Mouse (Mus musculus): Measurements from ENCODE around the gene Nmrk2.

The Nmrk2 gene

GRCm38 (mm10) chr10:81165118-81165517 is 36.7 kb downstream of the Nmrk2 start:
- DNase-seq (ENCODE audit: low read depth, low spot score): no peak

- DNase-seq (ENCODE audit: low read depth, low spot score): no peak
Measured at GRCm38 (mm10) chr10:81162318-81162652, 39.6 kb downstream of the Nmrk2 start.

- no peak for DNase-seq (ENCODE audit: low read depth, low spot score)
Measured at GRCm38 (mm10) chr10:81161602-81162317, 40.1 kb downstream of the Nmrk2 start.

GRCm38 (mm10) chr10:81154736-81155135 is 47.1 kb downstream of the Nmrk2 start:
- DNase-seq (ENCODE audit: low read depth, low spot score): no peak

DNA sequence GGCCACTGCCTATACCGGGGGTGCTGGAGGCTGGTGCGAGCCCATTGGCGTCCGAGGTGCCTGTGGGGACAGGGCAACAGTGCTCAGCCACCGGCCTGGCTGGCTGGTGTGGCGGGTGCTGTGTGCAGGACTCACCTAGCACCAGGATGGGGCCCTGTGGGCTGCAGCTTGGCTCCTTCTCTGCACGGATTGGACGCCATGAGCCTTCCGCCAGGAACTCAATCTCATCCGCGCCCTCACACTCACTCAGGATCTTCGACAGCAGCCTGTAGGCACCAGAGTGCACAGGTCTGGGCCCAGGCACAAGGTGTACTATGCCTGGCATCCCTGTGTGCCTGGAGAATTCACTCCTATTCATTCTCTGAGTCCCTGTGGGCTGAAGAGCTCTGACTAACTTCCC is 47.5 kb downstream of the Nmrk2 start:
- no peak for DNase-seq (ENCODE audit: low read depth, low spot score)

GRCm38 (mm10) chr10:81152609-81153008 is 49.2 kb downstream of the Nmrk2 start:
- DNase-seq (ENCODE audit: low read depth, low spot score): no peak

DNA sequence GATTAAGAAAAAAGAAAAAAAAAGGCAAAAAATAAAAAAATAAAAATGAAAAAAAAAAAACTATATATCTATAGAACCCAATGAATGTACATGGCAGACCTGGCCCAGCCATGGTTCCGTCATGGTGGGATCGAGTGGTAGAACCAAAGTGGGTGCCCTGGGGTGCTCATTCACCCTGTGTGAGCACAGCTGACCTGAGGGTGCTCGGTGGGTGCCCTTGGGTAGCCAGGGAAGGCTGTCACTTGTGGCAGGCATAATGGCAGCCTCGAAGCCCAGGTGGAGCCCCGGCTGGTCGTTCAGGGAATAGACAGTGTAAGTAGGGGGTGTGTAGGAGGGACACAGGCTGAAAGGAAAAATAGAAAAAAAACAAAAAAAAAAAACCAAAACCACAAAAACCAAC is 50.6 kb downstream of the Nmrk2 start:
- no peak for DNase-seq (ENCODE audit: low read depth, low spot score)
